Mouse (Mus musculus): ENCODE results near the gene Sva. TPM values are rescaled to one million over a fixed set of nuclear protein-coding genes. Genes with fewer than 3 reads are reported as not detected.

Gene Sva
- not detected in 2 replicates for polyA plus RNA-seq (2014; fragmentation: Nextera tagmentation; extraction: Ambion mirVana)

DNA sequence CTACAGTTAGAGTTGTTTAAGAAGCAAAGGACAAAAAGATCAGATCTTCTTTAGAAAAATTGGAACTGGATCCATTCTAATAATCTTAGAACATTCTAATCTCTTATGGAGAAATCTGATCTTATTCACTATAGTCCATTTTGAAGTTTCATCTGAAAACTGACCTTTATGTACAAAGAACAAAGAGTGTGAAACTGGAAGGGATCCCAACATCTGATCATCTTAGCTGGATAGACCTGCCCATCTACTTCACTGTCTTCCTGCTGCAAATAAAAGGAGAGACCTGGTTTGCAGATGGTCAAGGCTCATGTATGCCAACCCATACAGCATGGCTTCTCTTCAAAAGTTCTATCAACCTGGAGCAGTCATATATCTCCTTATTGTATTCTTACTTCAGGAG is at the start of gene Sva:
Sva (plus strand) TSS at position 301 of the 400 bp plus-strand sequence.
- Histone ChIP-seq H3K4me3 (ENCODE audit: low read depth, low read length) (no peak within 1 kb of the TSS), H3K9ac (ENCODE audit: low read depth, low read length) (no peak within 1 kb of the TSS), H3K27me3 (ENCODE audit: control insufficient read depth, insufficient read depth, low read length) (no peaks in the 10 kb centered on the region), H3K36me3 (ENCODE audit: control insufficient read depth, insufficient read depth, low read length) (no peaks in the 10 kb centered on the region), H3K4me2 (replicated peaks; ENCODE audit: low read depth, low read length) (no peak within 1 kb of the TSS), H3K4me1 (replicated peaks; ENCODE audit: control insufficient read depth, insufficient read depth, low read length) (no peaks in the 10 kb centered on the region), H3K27ac (ENCODE audit: low read depth, low read length) (no peak within 1 kb of the TSS), H3K9me3 (ENCODE audit: control insufficient read depth, low read length) (no peaks in the 10 kb centered on the region)
- no peak for ATAC-seq (ENCODE audit: low FRiP score)
- no peak for DNase-seq (ENCODE audit: low spot score)

Other genes with a start within 250 kb of the Sva start
- not detected in 2 replicates for gene Pip, start 190.9 kb upstream of the Sva start, polyA plus RNA-seq (2014; fragmentation: Nextera tagmentation; extraction: Ambion mirVana)
- not detected in 2 replicates for gene Sval2, start 185.4 kb upstream of the Sva start, polyA plus RNA-seq (2014; fragmentation: Nextera tagmentation; extraction: Ambion mirVana)
- not detected in 2 replicates for gene Sval1, start 86.8 kb upstream of the Sva start, polyA plus RNA-seq (2014; fragmentation: Nextera tagmentation; extraction: Ambion mirVana)
- gene Sval3, start 70.3 kb upstream of the Sva start, polyA plus RNA-seq (2014; fragmentation: Nextera tagmentation; extraction: Ambion mirVana) = not detected in 2 replicates
- gene Tas2r139, start 102.5 kb downstream of the Sva start, polyA plus RNA-seq (2014; fragmentation: Nextera tagmentation; extraction: Ambion mirVana) = not detected in 2 replicates
- gene Tas2r144, start 176.9 kb downstream of the Sva start, polyA plus RNA-seq (2014; fragmentation: Nextera tagmentation; extraction: Ambion mirVana) = not detected in 2 replicates
- 15.7 and 20.2 TPM in 2 replicates for gene Gstk1, start 207.5 kb downstream of the Sva start, polyA plus RNA-seq (2014; fragmentation: Nextera tagmentation; extraction: Ambion mirVana)
- 0.63 and 0.86 TPM in 2 replicates for gene Tmem139, start 223.6 kb downstream of the Sva start, polyA plus RNA-seq (2014; fragmentation: Nextera tagmentation; extraction: Ambion mirVana)
- 59.7 and 67.8 TPM in 2 replicates for gene Casp2, start 226.6 kb downstream of the Sva start, polyA plus RNA-seq (2014; fragmentation: Nextera tagmentation; extraction: Ambion mirVana)
- gene Clcn1, start 248.3 kb downstream of the Sva start, polyA plus RNA-seq (2014; fragmentation: Nextera tagmentation; extraction: Ambion mirVana) = 1.4 and 1.5 TPM in 2 replicates

Data from hindbrain, embryonic 11.5 days (tissue).